Mouse (Mus musculus) heart, embryonic 15.5 days (tissue): ENCODE data around the gene Gm20662. TPM values are rescaled to one million over a fixed set of nuclear protein-coding genes. Genes with fewer than 3 reads are reported as not detected.

Experiments used
- ATAC-seq: fragments of 200-750 bp; cut with Nextera tagmentation; replicated peaks from 2 replicates; pipeline ENCODE4 v1.8.0; 2017; ENCODE audit warnings: low read depth, moderate TSS enrichment; ENCODE audit not compliant: insufficient number of reproducible peaks, insufficient read depth, low FRiP score
- H3K27ac ChIP-seq: fragments of 300-500 bp; sonication (generic); 2 replicates; pipeline ENCODE4 v1.5.1; 2015; ENCODE audit warnings: mild to moderate bottlenecking, inconsistent platforms
- H3K27me3 ChIP-seq: fragments of 300-500 bp; sonication (generic); 2 replicates; pipeline ENCODE4 v1.6.1; 2015; ENCODE audit warnings: inconsistent platforms
- H3K36me3 ChIP-seq: fragments of 300-500 bp; sonication (generic); 2 replicates; pipeline ENCODE4 v1.6.1; 2015; ENCODE audit warnings: mild to moderate bottlenecking, inconsistent platforms
- H3K4me1 ChIP-seq: fragments of 300-500 bp; sonication (generic); replicated peaks from 2 replicates; pipeline ENCODE4 v1.6.1; 2015; ENCODE audit warnings: inconsistent platforms
- H3K4me2 ChIP-seq: fragments of 300-500 bp; sonication (generic); 2 replicates; pipeline ENCODE4 v1.6.1; 2015; ENCODE audit warnings: inconsistent platforms, mild to moderate bottlenecking, moderate library complexity
- H3K4me3 ChIP-seq: fragments of 300-500 bp; sonication (generic); 2 replicates; pipeline ENCODE4 v1.5.1; 2015; ENCODE audit warnings: mild to moderate bottlenecking, inconsistent platforms
- H3K9ac ChIP-seq: fragments of 300-500 bp; sonication (generic); 2 replicates; pipeline ENCODE4 v1.6.1; 2015; ENCODE audit warnings: mild to moderate bottlenecking, inconsistent platforms
- H3K9me3 ChIP-seq: fragments of 300-500 bp; sonication (generic); replicated peaks from 2 replicates; pipeline ENCODE4 v1.6.1; 2016; ENCODE audit warnings: inconsistent platforms
- WGBS: fragments of 180-500 bp; shearing (Covaris S2); methylation state at CpG from one replicate; pipeline ENCODE4 v1.1.7; 2015; ENCODE audit warnings: mixed read lengths; 5-methylcytosine and 5-hydroxymethylcytosine counted together
- polyA plus RNA-seq: library from polyadenylated mRNA; unstranded; fragments of >200 nt; fragmentation: Nextera tagmentation; extraction: Ambion mirVana; gene quantifications from 2 replicates; pipeline ENCODE4 v1.2.1, GENCODE M21; 2015

The Gm20662 gene
- 0.19 and 0.65 TPM in 2 replicates for polyA plus RNA-seq

GRCm38 (mm10) chr9:107996049-107996448, at the start of gene Gm20662:
TSS of gene Gm20662 (plus strand) at chr9:107996349.
- ATAC-seq = no peak
- no peak within 1 kb of the TSS for H3K9ac ChIP-seq
- peaks cover 5% of the 10 kb centered on the region; the same call in 1 of the 2 replicates for H3K4me1 ChIP-seq
- no peaks in the 10 kb centered on the region for H3K9me3 ChIP-seq
- WGBS = 91% methylated on average over 5 of the region's 5 CpGs
- no peak within 1 kb of the TSS for H3K4me3 ChIP-seq
- no peak within 1 kb of the TSS for H3K27ac ChIP-seq
- H3K4me2 ChIP-seq = no peak within 1 kb of the TSS
- no peaks in the 10 kb centered on the region for H3K27me3 ChIP-seq
- no peaks in the 10 kb centered on the region for H3K36me3 ChIP-seq

DNA sequence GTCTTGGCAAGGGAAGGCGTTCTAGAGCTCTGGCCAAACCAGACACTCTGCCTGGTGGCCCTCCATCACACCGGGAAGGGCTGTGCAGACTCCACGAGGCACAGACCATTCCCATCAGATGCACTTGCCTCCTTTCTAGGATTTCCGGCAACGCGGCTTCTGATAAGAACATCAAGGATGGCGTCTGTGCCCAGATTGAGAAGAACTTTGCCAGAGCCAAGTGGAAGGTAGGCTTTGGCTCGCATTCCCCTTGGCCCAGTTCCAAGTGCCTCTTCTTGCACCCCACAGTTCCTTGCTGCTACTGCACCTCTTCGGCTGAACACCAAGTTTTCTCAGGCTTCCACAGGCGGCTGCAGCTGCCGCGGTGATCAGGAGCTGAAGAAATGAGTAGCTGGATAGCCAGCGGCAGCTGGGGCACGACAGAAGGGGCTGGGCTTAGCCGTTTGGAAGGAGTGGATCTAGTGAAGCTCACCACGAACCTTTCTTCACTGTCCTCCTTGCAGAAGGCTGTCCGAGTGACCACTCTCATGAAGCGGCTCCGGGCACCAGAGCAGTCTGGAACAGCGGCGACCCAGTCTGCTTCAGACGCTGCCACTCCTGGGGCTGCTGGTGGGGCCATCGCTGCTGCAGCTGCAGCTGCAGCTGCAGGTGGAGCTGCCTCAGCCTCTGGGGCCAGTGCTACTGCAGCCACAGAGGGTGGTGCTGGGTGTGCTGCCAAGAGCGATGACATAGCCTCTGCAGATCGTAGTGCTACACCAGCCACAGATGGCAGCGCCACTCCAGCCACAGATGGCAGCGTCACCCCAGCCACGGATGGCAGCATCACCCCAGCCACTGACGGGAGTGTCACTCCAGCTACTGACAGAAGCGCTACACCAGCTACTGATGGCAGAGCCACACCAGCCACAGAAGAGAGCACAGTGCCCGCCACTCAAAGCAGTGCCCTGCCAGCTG, 48.6 kb upstream of the Gm20662 start:
- no peak overlapping the region for H3K4me3 ChIP-seq
- no peak overlapping the region for H3K4me2 ChIP-seq
- no peaks in the 10 kb centered on the region for H3K36me3 ChIP-seq
- peaks cover 15% of the 10 kb centered on the region for H3K4me1 ChIP-seq
- H3K9me3 ChIP-seq = no peaks in the 10 kb centered on the region
- ATAC-seq = no peak
- no peak overlapping the region for H3K9ac ChIP-seq
- 79% methylated on average over 31 of the region's 31 CpGs for WGBS
- no peaks in the 10 kb centered on the region for H3K27me3 ChIP-seq
- no peak overlapping the region for H3K27ac ChIP-seq

GRCm38 (mm10) chr9:107949184-107949921, 46.8 kb upstream of the Gm20662 start:
- Histone ChIP-seq H3K27me3 (no peaks in the 10 kb centered on the region), H3K4me2 (no peak overlapping the region), H3K4me3 (no peak overlapping the region), H3K27ac (no peak overlapping the region), H3K9me3 (no peaks in the 10 kb centered on the region), H3K36me3 (no peaks in the 10 kb centered on the region), H3K9ac (no peak overlapping the region), H3K4me1 (peaks cover 15% of the 10 kb centered on the region)
- ATAC-seq = no peak
- 78% methylated on average over 13 of the region's 13 CpGs for WGBS

DNA sequence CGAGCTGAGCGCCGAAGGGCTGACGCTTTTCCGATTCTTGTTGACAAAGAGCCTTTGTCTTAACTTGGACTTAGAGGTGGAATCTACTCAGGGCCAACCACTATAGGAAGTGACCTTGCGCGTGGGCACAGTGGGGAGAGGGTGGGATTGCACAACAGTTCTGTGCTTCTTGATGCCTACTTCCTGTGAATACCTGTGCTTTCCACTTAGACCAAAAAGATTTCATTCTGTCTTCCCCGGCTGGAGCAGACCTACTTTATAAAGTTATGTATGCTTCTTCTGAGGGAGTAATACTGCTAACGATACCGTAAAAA, 46.3 kb upstream of the Gm20662 start, which contains the start of gene Traip:
Gene Traip (plus strand): TSS at position 215 of the 314 bp plus-strand sequence.
- H3K9me3 ChIP-seq = no peaks in the 10 kb centered on the region
- ATAC-seq = no peak
- peak within 1 kb of the TSS; percentile 74 for H3K4me2 ChIP-seq
- H3K27ac ChIP-seq = peak within 1 kb of the TSS; percentile 62
- 93% methylated on average over 10 of the region's 10 CpGs for WGBS
- no peaks in the 10 kb centered on the region for H3K27me3 ChIP-seq
- H3K4me1 ChIP-seq = peaks cover 15% of the 10 kb centered on the region
- no peaks in the 10 kb centered on the region for H3K36me3 ChIP-seq
- peak within 1 kb of the TSS; percentile 74 for H3K4me3 ChIP-seq
- peak within 1 kb of the TSS; percentile 65 for H3K9ac ChIP-seq

DNA sequence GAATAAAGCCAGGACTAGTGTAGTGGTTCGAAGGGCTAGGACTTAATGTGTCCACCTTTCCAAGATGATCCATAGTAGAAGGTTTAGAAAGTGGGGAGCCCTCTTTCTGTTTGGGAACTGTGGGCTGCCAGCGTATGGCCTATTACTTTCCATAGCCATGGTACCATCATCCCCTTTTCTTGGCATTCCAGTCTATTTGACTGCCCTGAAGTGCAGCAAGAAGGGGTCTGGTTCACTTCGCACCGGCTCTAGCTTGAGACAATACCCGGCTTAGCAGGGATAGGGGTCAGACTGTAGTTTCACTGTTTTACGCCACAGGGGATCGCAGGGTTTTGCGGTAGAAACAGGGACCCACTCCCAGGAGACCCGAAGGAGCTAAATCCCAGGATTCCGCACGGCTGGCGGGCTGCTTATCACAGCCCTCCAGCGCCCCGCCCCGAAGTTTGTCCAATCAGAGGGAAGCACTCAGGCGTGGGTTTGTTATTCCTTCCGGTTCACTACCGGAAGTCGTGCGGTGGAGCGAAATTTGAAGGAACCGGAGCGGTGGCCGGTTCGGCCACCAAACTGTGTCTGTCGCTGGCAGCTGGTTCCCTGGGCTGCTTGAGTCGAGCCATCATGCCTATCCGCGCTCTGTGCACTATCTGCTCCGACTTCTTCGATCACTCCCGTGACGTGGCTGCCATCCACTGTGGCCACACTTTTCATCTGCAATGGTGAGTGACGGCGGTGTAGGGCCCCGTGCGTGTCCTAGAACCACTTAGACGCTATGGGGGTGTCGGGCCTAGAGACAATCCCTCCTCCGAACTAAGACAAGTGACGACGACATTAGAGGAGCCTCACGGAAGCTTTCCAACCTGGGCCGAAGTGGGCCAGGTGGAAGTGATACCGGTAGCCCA, 45.4 kb upstream of the Gm20662 start:
- Histone ChIP-seq H3K9me3 (no peaks in the 10 kb centered on the region), H3K27me3 (no peaks in the 10 kb centered on the region), H3K4me1 (peaks cover 15% of the 10 kb centered on the region), H3K27ac (peak overlapping the region; percentile 62), H3K4me2 (peak overlapping the region; percentile 74), H3K9ac (peak overlapping the region; percentile 65), H3K4me3 (peak overlapping the region; percentile 74), H3K36me3 (no peaks in the 10 kb centered on the region)
- 16% methylated on average over 45 of the region's 45 CpGs for WGBS
- ATAC-seq = peak; percentile 87

DNA sequence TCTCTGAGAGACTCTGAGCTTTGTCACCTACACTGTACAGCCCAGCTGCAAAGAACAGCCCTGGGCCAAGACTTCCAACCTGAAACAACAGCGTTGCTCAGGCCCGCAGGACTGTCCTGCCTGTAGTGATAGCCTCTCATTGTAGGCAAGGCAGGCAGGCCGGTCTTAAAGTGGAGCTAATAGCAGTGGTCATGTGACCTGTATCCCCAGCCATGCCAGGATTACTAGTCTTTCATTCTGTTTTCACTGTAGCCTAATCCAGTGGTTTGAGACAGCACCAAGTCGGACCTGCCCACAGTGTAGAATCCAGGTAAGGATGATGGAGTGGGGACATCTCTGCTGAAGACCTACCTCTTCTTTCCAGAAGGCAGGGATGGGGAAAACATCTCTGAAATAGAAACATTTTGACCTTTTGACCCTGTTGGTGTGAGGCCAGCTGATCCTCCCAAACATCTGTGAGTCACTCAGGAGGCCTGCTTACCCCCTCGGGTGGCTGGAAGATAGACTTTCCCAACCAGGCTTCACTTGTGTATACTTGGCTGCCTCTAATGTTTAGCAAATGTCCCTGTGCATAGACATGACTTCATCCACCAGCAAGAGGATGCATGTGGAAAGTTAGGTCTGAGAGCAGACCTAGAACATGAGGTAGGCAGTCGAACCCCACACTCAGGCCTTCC, 40.4 kb upstream of the Gm20662 start:
- H3K9me3 ChIP-seq = no peaks in the 10 kb centered on the region
- peaks cover 10% of the 10 kb centered on the region for H3K4me1 ChIP-seq
- no peak for ATAC-seq
- 63% methylated on average over 6 of the region's 6 CpGs for WGBS
- no peaks in the 10 kb centered on the region for H3K27me3 ChIP-seq
- H3K9ac ChIP-seq = 0 out of 2 replicates have a peak overlapping the region, but pooled peaks have one; percentile 1
- H3K36me3 ChIP-seq = peaks cover 10% of the 10 kb centered on the region; the same call in 1 of the 2 replicates
- no peak overlapping the region for H3K27ac ChIP-seq
- no peak overlapping the region for H3K4me3 ChIP-seq
- no peak overlapping the region for H3K4me2 ChIP-seq

- Histone ChIP-seq H3K4me2 (no peak overlapping the region), H3K9ac (no peak overlapping the region), H3K4me3 (no peak overlapping the region), H3K9me3 (no peaks in the 10 kb centered on the region), H3K27me3 (no peaks in the 10 kb centered on the region), H3K27ac (no peak overlapping the region), H3K4me1 (no peaks in the 10 kb centered on the region; the same call in 1 of the 2 replicates), H3K36me3 (peaks cover 13% of the 10 kb centered on the region; the same call in 1 of the 2 replicates)
- 64% methylated on average over 6 of the region's 6 CpGs for WGBS
- no peak for ATAC-seq
These were observed 39.0 kb upstream of the Gm20662 start for GRCm38 (mm10) chr9:107957141-107957540.

- H3K9ac ChIP-seq = no peak overlapping the region
- H3K27me3 ChIP-seq = no peaks in the 10 kb centered on the region
These were observed 36.3 kb upstream of the Gm20662 start for GRCm38 (mm10) chr9:107959896-107960295.

GRCm38 (mm10) chr9:107960928-107961327, 35.2 kb upstream of the Gm20662 start:
- Histone ChIP-seq H3K4me3 (no peak overlapping the region), H3K4me1 (peaks cover 7% of the 10 kb centered on the region), H3K9ac (no peak overlapping the region), H3K27me3 (no peaks in the 10 kb centered on the region), H3K9me3 (no peaks in the 10 kb centered on the region), H3K27ac (no peak overlapping the region), H3K36me3 (peaks cover 17% of the 10 kb centered on the region; the same call in 1 of the 2 replicates), H3K4me2 (no peak overlapping the region)
- 81% methylated on average over 4 of the region's 4 CpGs for WGBS
- no peak for ATAC-seq

More at GRCm38 (mm10) chr9:107959896-107960295, 36.3 kb upstream of the Gm20662 start:
- no peak overlapping the region for H3K27ac ChIP-seq
- no peak overlapping the region for H3K4me3 ChIP-seq
- WGBS = 64% methylated on average over 6 of the region's 6 CpGs
- peaks cover 17% of the 10 kb centered on the region; the same call in 1 of the 2 replicates for H3K36me3 ChIP-seq
- no peak overlapping the region for H3K4me2 ChIP-seq
- ATAC-seq = no peak
- no peaks in the 10 kb centered on the region for H3K9me3 ChIP-seq
- H3K4me1 ChIP-seq = peaks cover 7% of the 10 kb centered on the region

DNA sequence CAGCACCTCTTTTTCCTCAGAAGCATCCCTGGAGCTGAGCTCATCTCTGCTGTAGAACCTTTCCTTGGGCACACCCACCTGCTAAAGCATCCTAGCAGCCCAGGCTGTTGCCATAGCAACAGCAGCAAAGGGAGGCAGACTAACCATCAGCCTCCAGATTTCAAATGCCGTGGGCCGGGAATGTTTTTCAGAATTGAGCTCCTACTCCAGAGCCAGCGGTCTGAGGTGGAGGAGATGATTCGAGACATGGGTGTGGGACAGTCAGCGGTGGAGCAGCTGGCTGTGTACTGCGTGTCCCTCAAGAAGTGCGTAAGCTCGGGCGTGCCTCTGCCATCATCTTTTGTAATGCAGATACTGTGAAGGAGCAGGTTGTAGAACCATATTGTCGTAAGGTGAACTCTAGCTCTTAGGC, 34.8 kb upstream of the Gm20662 start:
- 89% methylated on average over 10 of the region's 10 CpGs for WGBS
- H3K4me3 ChIP-seq = no peak overlapping the region
- H3K9ac ChIP-seq = no peak overlapping the region
- no peak overlapping the region for H3K27ac ChIP-seq
- no peak for ATAC-seq
- peaks cover 17% of the 10 kb centered on the region; the same call in 1 of the 2 replicates for H3K36me3 ChIP-seq
- H3K27me3 ChIP-seq = no peaks in the 10 kb centered on the region
- no peak overlapping the region for H3K4me2 ChIP-seq
- no peaks in the 10 kb centered on the region for H3K9me3 ChIP-seq
- peaks cover 7% of the 10 kb centered on the region for H3K4me1 ChIP-seq
